Mouse (Mus musculus): ENCODE measurements around the gene Mrpl46. TPM values are rescaled to one million over a fixed set of nuclear protein-coding genes. Genes with fewer than 3 reads are reported as not detected.

Gene Mrpl46
- total and polyA plus RNA-seq, 2 experiments from 2014 or later = 25.0 to 66.4 TPM

GRCm38 (mm10) chr7:78778741-78779140 lies 4.6 kb downstream of the Mrpl46 start:
- Histone ChIP-seq H3K4me1 (ENCODE audit: insufficient read depth, low read length) (peaks cover 6% of the 10 kb centered on the region; the same call in 1 of the 2 replicates), H3K27me3 (ENCODE audit: insufficient read depth, low read length) (no peaks in the 10 kb centered on the region), H3K4me2 (ENCODE audit: low read depth, low read length, poor library complexity, severe bottlenecking) (no peak overlapping the region), H3K9ac (replicated peaks; ENCODE audit: low read length, poor library complexity, severe bottlenecking) (no peak overlapping the region), H3K9me3 (ENCODE audit: low read length) (no peaks in the 10 kb centered on the region), H3K4me3 (ENCODE audit: low read depth, low read length) (no peak overlapping the region), H3K27ac (ENCODE audit: low read depth, low read length) (no peak overlapping the region), H3K36me3 (ENCODE audit: insufficient read depth, low read length) (peaks cover 35% of the 10 kb centered on the region)
- no peak for TF ChIP-seq CTCF (IDR thresholded peaks at IDR 0.05)
- WGBS = 97% methylated on average over 5 of the region's 5 CpGs
- ATAC-seq (ENCODE audit: low FRiP score) = no peak
- DNase-seq (ENCODE audit: low spot score) = no peak

DNA sequence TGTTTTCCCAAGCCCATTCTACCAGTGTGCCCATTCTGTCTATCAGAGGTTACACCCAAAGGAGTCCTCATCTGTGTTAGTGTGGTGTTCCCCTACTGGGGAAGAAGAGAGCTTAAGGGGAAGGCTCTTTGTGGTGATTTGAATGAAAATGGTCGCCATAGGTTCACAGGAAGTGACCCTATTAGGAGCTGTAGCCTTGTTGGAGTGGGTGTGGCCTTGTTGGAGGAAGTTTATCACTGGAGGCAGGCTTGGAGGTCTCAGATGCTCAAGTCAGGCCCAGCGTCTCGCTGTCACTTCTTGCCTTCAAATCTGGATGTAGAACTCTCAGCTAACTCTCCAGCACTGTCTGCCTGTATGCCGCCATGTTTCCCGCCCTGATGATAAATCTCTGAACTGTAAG lies 12.4 kb downstream of the Mrpl46 start:
- Histone ChIP-seq H3K9ac (replicated peaks; ENCODE audit: low read length, poor library complexity, severe bottlenecking) (no peak overlapping the region), H3K4me3 (ENCODE audit: low read depth, low read length) (no peak overlapping the region), H3K4me2 (ENCODE audit: low read depth, low read length, poor library complexity, severe bottlenecking) (no peak overlapping the region), H3K4me1 (ENCODE audit: insufficient read depth, low read length) (no peaks in the 10 kb centered on the region), H3K27me3 (ENCODE audit: insufficient read depth, low read length) (no peaks in the 10 kb centered on the region), H3K9me3 (ENCODE audit: low read length) (no peaks in the 10 kb centered on the region), H3K36me3 (ENCODE audit: insufficient read depth, low read length) (peaks cover 15% of the 10 kb centered on the region), H3K27ac (ENCODE audit: low read depth, low read length) (no peak overlapping the region)
- DNase-seq (ENCODE audit: low spot score) (no peak), ATAC-seq (ENCODE audit: low FRiP score) (no peak)
- no peak for TF ChIP-seq CTCF (IDR thresholded peaks at IDR 0.05)
- 87% methylated on average over 5 of the region's 5 CpGs for WGBS

- H3K36me3 ChIP-seq (ENCODE audit: insufficient read depth, low read length) = peaks cover 8% of the 10 kb centered on the region
- H3K4me1 ChIP-seq (ENCODE audit: insufficient read depth, low read length) = no peaks in the 10 kb centered on the region
- no peaks in the 10 kb centered on the region for H3K9me3 ChIP-seq (ENCODE audit: low read length)
- H3K4me3 ChIP-seq (ENCODE audit: low read depth, low read length) = no peak overlapping the region
- no peaks in the 10 kb centered on the region for H3K27me3 ChIP-seq (ENCODE audit: insufficient read depth, low read length)
- TF ChIP-seq CTCF (IDR thresholded peaks at IDR 0.05) = no peak
- ATAC-seq (ENCODE audit: low FRiP score) (no peak), DNase-seq (ENCODE audit: low spot score) (no peak)
- H3K27ac ChIP-seq (ENCODE audit: low read depth, low read length) = no peak overlapping the region
- H3K9ac ChIP-seq (replicated peaks; ENCODE audit: low read length, poor library complexity, severe bottlenecking) = no peak overlapping the region
- H3K4me2 ChIP-seq (ENCODE audit: low read depth, low read length, poor library complexity, severe bottlenecking) = no peak overlapping the region
- WGBS = 81% methylated on average over 7 of the region's 7 CpGs
Measured at GRCm38 (mm10) chr7:78769075-78769652, 14.2 kb downstream of the Mrpl46 start.

DNA sequence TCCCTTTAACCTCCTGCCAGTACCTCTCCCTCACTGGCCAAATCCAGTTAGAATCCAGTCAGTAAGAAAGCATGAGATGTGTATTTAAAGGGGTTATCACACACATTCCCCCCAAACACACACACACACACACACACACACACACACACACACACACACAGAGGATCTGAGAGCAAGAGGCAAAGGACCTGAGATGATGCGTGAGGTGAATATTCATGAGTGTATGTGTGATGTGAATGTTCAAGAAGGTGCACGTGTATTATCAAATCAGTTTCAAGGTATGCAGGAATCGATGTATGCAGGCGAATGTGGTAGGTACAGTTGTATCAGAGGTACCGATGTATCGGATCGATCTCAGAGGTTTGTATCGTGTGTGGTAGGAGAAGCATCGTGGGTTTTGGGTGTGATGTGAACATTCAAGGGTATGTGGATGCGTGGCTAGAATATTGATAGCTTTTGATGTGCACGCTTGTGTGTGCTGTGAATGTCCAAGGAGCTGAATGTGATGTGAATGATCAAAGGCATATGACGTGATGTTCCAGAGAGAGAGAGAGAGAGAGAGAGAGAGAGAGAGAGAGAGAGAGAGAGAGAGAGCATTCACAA lies 15.3 kb downstream of the Mrpl46 start:
- Histone ChIP-seq H3K4me3 (ENCODE audit: low read depth, low read length) (no peak overlapping the region), H3K9ac (replicated peaks; ENCODE audit: low read length, poor library complexity, severe bottlenecking) (no peak overlapping the region), H3K9me3 (ENCODE audit: low read length) (no peaks in the 10 kb centered on the region), H3K27me3 (ENCODE audit: insufficient read depth, low read length) (no peaks in the 10 kb centered on the region), H3K36me3 (ENCODE audit: insufficient read depth, low read length) (peaks cover 3% of the 10 kb centered on the region), H3K27ac (ENCODE audit: low read depth, low read length) (no peak overlapping the region), H3K4me1 (ENCODE audit: insufficient read depth, low read length) (no peaks in the 10 kb centered on the region), H3K4me2 (ENCODE audit: low read depth, low read length, poor library complexity, severe bottlenecking) (no peak overlapping the region)
- TF ChIP-seq CTCF (IDR thresholded peaks at IDR 0.05) = no peak
- peak; percentile 66 for DNase-seq (ENCODE audit: low spot score)
- 59% methylated on average over 12 of the region's 12 CpGs for WGBS
- ATAC-seq (ENCODE audit: low FRiP score) = peak; percentile 55

DNA sequence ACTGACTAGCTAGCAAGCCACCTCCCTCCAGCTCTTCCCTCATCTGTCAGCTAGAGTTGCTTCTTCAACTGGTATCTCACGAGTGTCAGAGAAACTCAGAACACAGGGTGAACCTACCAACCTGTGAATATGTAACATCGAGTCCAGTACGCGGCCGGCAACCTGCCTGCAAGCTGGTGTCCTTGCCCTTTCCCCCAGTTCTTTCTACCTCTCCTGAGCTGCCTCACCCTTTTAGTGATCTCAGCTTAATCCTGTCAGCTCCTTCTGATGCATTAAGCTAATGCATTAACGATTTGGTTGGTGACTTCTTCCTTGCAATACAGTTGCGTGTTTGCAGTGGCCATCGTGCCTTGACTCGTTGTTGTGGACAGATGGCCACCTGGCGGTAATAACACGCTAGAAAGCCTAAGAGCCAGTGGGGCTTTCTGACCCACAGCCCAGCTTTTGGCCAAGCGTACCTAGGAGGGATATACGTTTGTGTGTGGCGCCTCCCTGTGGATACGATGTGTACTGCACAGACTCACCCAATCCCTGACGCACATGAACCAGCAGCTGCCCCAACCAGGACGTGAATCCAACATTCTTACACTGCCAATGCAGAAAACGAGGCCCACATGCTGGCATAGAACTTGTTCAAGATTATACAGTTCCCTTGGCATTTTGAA lies 17.2 kb downstream of the Mrpl46 start:
- Histone ChIP-seq H3K9ac (replicated peaks; ENCODE audit: low read length, poor library complexity, severe bottlenecking) (no peak overlapping the region), H3K27ac (ENCODE audit: low read depth, low read length) (no peak overlapping the region), H3K4me3 (ENCODE audit: low read depth, low read length) (no peak overlapping the region), H3K9me3 (ENCODE audit: low read length) (no peaks in the 10 kb centered on the region), H3K4me1 (ENCODE audit: insufficient read depth, low read length) (no peaks in the 10 kb centered on the region), H3K27me3 (ENCODE audit: insufficient read depth, low read length) (no peaks in the 10 kb centered on the region), H3K36me3 (ENCODE audit: insufficient read depth, low read length) (no peaks in the 10 kb centered on the region), H3K4me2 (ENCODE audit: low read depth, low read length, poor library complexity, severe bottlenecking) (peak overlapping the region; percentile 18; the same call in 1 of the 2 replicates)
- ATAC-seq (ENCODE audit: low FRiP score) (peak; percentile 73), DNase-seq (ENCODE audit: low spot score) (peak; percentile 96)
- TF ChIP-seq CTCF (IDR thresholded peaks at IDR 0.05) = peak; percentile 99
- 19% methylated on average over 18 of the region's 18 CpGs for WGBS

DNA sequence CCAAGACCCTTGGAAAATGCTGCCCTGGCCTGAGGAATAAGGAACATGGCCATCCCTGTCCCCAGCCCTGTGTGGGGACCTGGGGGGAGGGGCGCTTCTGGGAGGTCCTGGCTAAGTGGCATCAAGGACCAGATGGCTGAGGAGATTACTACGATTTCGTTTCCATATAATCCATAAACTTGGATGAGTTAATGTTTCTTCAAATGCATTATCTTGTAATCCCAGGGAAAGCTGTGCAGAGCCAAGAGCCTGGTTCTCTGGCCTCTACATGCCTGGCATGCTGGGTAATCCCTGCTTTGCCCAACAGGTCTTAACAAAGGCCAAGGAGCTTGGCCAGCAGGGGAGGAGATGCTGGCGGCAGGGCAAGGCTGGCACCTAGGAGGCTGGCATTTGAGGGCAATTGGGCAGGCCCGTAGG lies 18.1 kb downstream of the Mrpl46 start:
- 59% methylated on average over 5 of the region's 5 CpGs for WGBS

More for the DNA sequence above, 18.1 kb downstream of the Mrpl46 start:
- no peak overlapping the region for H3K4me2 ChIP-seq (ENCODE audit: low read depth, low read length, poor library complexity, severe bottlenecking)
- no peaks in the 10 kb centered on the region for H3K9me3 ChIP-seq (ENCODE audit: low read length)
- no peak for TF ChIP-seq CTCF (IDR thresholded peaks at IDR 0.05)
- DNase-seq (ENCODE audit: low spot score) (peak; percentile 54), ATAC-seq (ENCODE audit: low FRiP score) (no peak)
- no peaks in the 10 kb centered on the region for H3K4me1 ChIP-seq (ENCODE audit: insufficient read depth, low read length)
- H3K27ac ChIP-seq (ENCODE audit: low read depth, low read length) = no peak overlapping the region
- H3K27me3 ChIP-seq (ENCODE audit: insufficient read depth, low read length) = no peaks in the 10 kb centered on the region
- H3K9ac ChIP-seq (replicated peaks; ENCODE audit: low read length, poor library complexity, severe bottlenecking) = no peak overlapping the region
- no peak overlapping the region for H3K4me3 ChIP-seq (ENCODE audit: low read depth, low read length)
- no peaks in the 10 kb centered on the region for H3K36me3 ChIP-seq (ENCODE audit: insufficient read depth, low read length)
